Mouse (Mus musculus): ENCODE data around the gene Gm49388.

The Gm49388 gene

GRCm38 (mm10) chr7:127785308-127785707 is at the start of gene Gm49388:
Gm49388 (plus strand) TSS chr7:127785608.
- in situ Hi-C loops (cut with MboI, MseI): no loop called here

GRCm38 (mm10) chr7:127744366-127745045 is 40.9 kb upstream of the Gm49388 start, which contains the start of gene Fbxl19:
Fbxl19 (plus strand) TSS chr7:127744543.
- in situ Hi-C loops (cut with MboI, MseI): loop anchor here (25.0 kb wide), 1 partner anchor 1782 kb away; no protein-coding TSS in a partner anchor

- in situ Hi-C loops (cut with MboI, MseI): loop anchor here (25.0 kb wide), 1 partner anchor 1783 kb away; no protein-coding TSS in a partner anchor
Observed at GRCm38 (mm10) chr7:127745251-127745651, 40.2 kb upstream of the Gm49388 start.

- in situ Hi-C loops (cut with MboI, MseI): loop anchor here (25.0 kb wide), 1 partner anchor 1784 kb away; no protein-coding TSS in a partner anchor
Observed at GRCm38 (mm10) chr7:127745652-127746493, 39.5 kb upstream of the Gm49388 start.

- in situ Hi-C loops (cut with MboI, MseI): loop anchor here (25.0 kb wide), 1 partner anchor 1784 kb away; no protein-coding TSS in a partner anchor
Observed at GRCm38 (mm10) chr7:127746494-127747491, 38.6 kb upstream of the Gm49388 start.

- in situ Hi-C loops (cut with MboI, MseI): loop anchor here (25.0 kb wide), 1 partner anchor 1785 kb away; no protein-coding TSS in a partner anchor
Observed at GRCm38 (mm10) chr7:127747559-127748234, 37.7 kb upstream of the Gm49388 start.

GRCm38 (mm10) chr7:127748235-127748560 is 37.2 kb upstream of the Gm49388 start:
- in situ Hi-C loops (cut with MboI, MseI): loop anchor here (25.0 kb wide), 1 partner anchor 1786 kb away; no protein-coding TSS in a partner anchor

GRCm38 (mm10) chr7:127750131-127751127 is 35.0 kb upstream of the Gm49388 start:
- in situ Hi-C loops (cut with MboI, MseI): loop anchor here (10.0 kb wide), 1 partner anchor 86 kb away; no protein-coding TSS in a partner anchor

- in situ Hi-C loops (cut with MboI, MseI): loop anchor here (10.0 kb wide), 1 partner anchor 87 kb away; no protein-coding TSS in a partner anchor
Observed at GRCm38 (mm10) chr7:127751619-127752018, 33.8 kb upstream of the Gm49388 start.

GRCm38 (mm10) chr7:127752069-127752468 is 33.3 kb upstream of the Gm49388 start:
- in situ Hi-C loops (cut with MboI, MseI): loop anchor here (10.0 kb wide), 1 partner anchor 87 kb away; no protein-coding TSS in a partner anchor

GRCm38 (mm10) chr7:127753158-127753557 is 32.2 kb upstream of the Gm49388 start:
- in situ Hi-C loops (cut with MboI, MseI): loop anchor here (10.0 kb wide), 1 partner anchor 88 kb away; no protein-coding TSS in a partner anchor

- in situ Hi-C loops (cut with MboI, MseI): loop anchor here (10.0 kb wide), 1 partner anchor 89 kb away; no protein-coding TSS in a partner anchor
Observed at GRCm38 (mm10) chr7:127753741-127754140, 31.7 kb upstream of the Gm49388 start.

- in situ Hi-C loops (cut with MboI, MseI): loop anchor here (10.0 kb wide), 1 partner anchor 95 kb away; no protein-coding TSS in a partner anchor
Observed at GRCm38 (mm10) chr7:127759716-127760115, 25.7 kb upstream of the Gm49388 start.

- in situ Hi-C loops (cut with MboI, MseI): no loop called here
Observed at GRCm38 (mm10) chr7:127760478-127760877, 24.9 kb upstream of the Gm49388 start.

- in situ Hi-C loops (cut with MboI, MseI): no loop called here
Observed at GRCm38 (mm10) chr7:127761026-127761425, 24.4 kb upstream of the Gm49388 start.

GRCm38 (mm10) chr7:127763642-127764041 is 21.8 kb upstream of the Gm49388 start:
- in situ Hi-C loops (cut with MboI, MseI): no loop called here

- in situ Hi-C loops (cut with MboI, MseI): no loop called here
Observed at GRCm38 (mm10) chr7:127765756-127766155, 19.7 kb upstream of the Gm49388 start.

- in situ Hi-C loops (cut with MboI, MseI): no loop called here
Observed at GRCm38 (mm10) chr7:127766851-127767609, 18.4 kb upstream of the Gm49388 start.

Measured in T-helper 2 cell (primary cell).